Mouse (Mus musculus) hindbrain, embryonic 16.5 days (tissue): ENCODE data around the gene Sbds. TPM values are rescaled to one million over a fixed set of nuclear protein-coding genes. Genes with fewer than 3 reads are reported as not detected.

Experiments used
- ATAC-seq: fragments of 200-750 bp; cut with Nextera tagmentation; 2 replicates; pipeline ENCODE4 v1.8.0; 2017; ENCODE audit warnings: moderate TSS enrichment, moderate library complexity
- H3K27ac ChIP-seq: fragments of 300-500 bp; sonication (generic); 2 replicates; pipeline ENCODE4 v1.5.1; 2014; ENCODE audit warnings: low read depth, mild to moderate bottlenecking, control low read depth, low read length, moderate library complexity
- H3K27me3 ChIP-seq: fragments of 300-500 bp; sonication (generic); replicated peaks from 2 replicates; pipeline ENCODE4 v1.6.1; 2014; ENCODE audit warnings: low read length; ENCODE audit not compliant: control insufficient read depth, insufficient read depth
- H3K36me3 ChIP-seq: fragments of 300-500 bp; sonication (generic); 2 replicates; pipeline ENCODE4 v1.6.1; 2014; ENCODE audit warnings: mild to moderate bottlenecking, low read length, moderate library complexity, mixed read lengths; ENCODE audit not compliant: control insufficient read depth, insufficient read depth
- H3K4me1 ChIP-seq: fragments of 300-500 bp; sonication (generic); 2 replicates; pipeline ENCODE4 v1.6.1; 2014; ENCODE audit warnings: low read depth, low read length; ENCODE audit not compliant: control insufficient read depth, insufficient read depth
- H3K4me2 ChIP-seq: fragments of 300-500 bp; sonication (generic); 2 replicates; pipeline ENCODE4 v1.6.1; 2014; ENCODE audit warnings: mild to moderate bottlenecking, low read length, control low read depth, moderate library complexity
- H3K4me3 ChIP-seq: fragments of 300-500 bp; sonication (generic); 2 replicates; pipeline ENCODE4 v1.5.1; 2014; ENCODE audit warnings: mild to moderate bottlenecking, low read length, control low read depth, moderate library complexity
- H3K9ac ChIP-seq: fragments of 300-500 bp; sonication (generic); 2 replicates; pipeline ENCODE4 v1.6.1; 2014; ENCODE audit warnings: low read depth, mild to moderate bottlenecking, control low read depth, low read length, moderate library complexity
- H3K9me3 ChIP-seq: fragments of 300-500 bp; sonication (generic); 2 replicates; pipeline ENCODE4 v1.6.1; 2014; ENCODE audit warnings: mild to moderate bottlenecking, low read length, moderate library complexity; ENCODE audit not compliant: control insufficient read depth
- WGBS: fragments of 180-500 bp; shearing (Covaris S2); extraction: QIAGEN DNeasy Blood & Tissue Kit; methylation state at CpG from one replicate; pipeline ENCODE4 v1.1.7; 2014; 5-methylcytosine and 5-hydroxymethylcytosine counted together
- polyA plus RNA-seq: library from polyadenylated mRNA; unstranded; fragments of >200 nt; fragmentation: Nextera tagmentation; extraction: Ambion mirVana; gene quantifications from 2 replicates; pipeline ENCODE4 v1.2.1, GENCODE M21; 2015

Sbds gene
- polyA plus RNA-seq, 1 experiment from 2014 or later: 64.4 TPM

- Histone ChIP-seq H3K36me3 (peaks cover 60% of the 10 kb centered on the region), H3K9ac (no peak overlapping the region), H3K4me1 (no peaks in the 10 kb centered on the region), H3K27me3 (no peaks in the 10 kb centered on the region), H3K4me3 (no peak overlapping the region), H3K4me2 (no peak overlapping the region), H3K27ac (no peak overlapping the region), H3K9me3 (no peaks in the 10 kb centered on the region)
- 97% methylated on average over 12 of the region's 12 CpGs for WGBS
- ATAC-seq: no peak
Measured at GRCm38 (mm10) chr5:130241426-130241825, 13.9 kb downstream of the Sbds start.

GRCm38 (mm10) chr5:130239856-130240255 lies 15.5 kb downstream of the Sbds start:
- no peaks in the 10 kb centered on the region for H3K9me3 ChIP-seq
- H3K27me3 ChIP-seq: no peaks in the 10 kb centered on the region
- H3K4me1 ChIP-seq: no peaks in the 10 kb centered on the region
- ATAC-seq: no peak
- H3K4me2 ChIP-seq: no peak overlapping the region
- WGBS: 95% methylated on average over 2 of the region's 2 CpGs
- peaks cover 66% of the 10 kb centered on the region for H3K36me3 ChIP-seq
- no peak overlapping the region for H3K27ac ChIP-seq
- H3K4me3 ChIP-seq: no peak overlapping the region
- H3K9ac ChIP-seq: no peak overlapping the region

- peaks cover 68% of the 10 kb centered on the region for H3K36me3 ChIP-seq
- no peak for ATAC-seq
- H3K4me3 ChIP-seq: no peak overlapping the region
- H3K9me3 ChIP-seq: no peaks in the 10 kb centered on the region
- H3K9ac ChIP-seq: no peak overlapping the region
- 88% methylated on average over 7 of the region's 7 CpGs for WGBS
- no peaks in the 10 kb centered on the region for H3K27me3 ChIP-seq
- no peak overlapping the region for H3K27ac ChIP-seq
- H3K4me1 ChIP-seq: no peaks in the 10 kb centered on the region
- H3K4me2 ChIP-seq: no peak overlapping the region
Measured at GRCm38 (mm10) chr5:130239236-130239635, 16.1 kb downstream of the Sbds start.

- Histone ChIP-seq H3K4me3 (no peak overlapping the region), H3K9me3 (no peaks in the 10 kb centered on the region), H3K4me1 (no peaks in the 10 kb centered on the region), H3K4me2 (no peak overlapping the region), H3K9ac (no peak overlapping the region), H3K36me3 (peaks cover 73% of the 10 kb centered on the region), H3K27ac (no peak overlapping the region), H3K27me3 (no peaks in the 10 kb centered on the region)
- ATAC-seq: no peak
- 93% methylated on average over 8 of the region's 8 CpGs for WGBS
Measured at GRCm38 (mm10) chr5:130236302-130236701, 19.0 kb downstream of the Sbds start.

GRCm38 (mm10) chr5:130228120-130228519 lies 27.2 kb downstream of the Sbds start:
- H3K9ac ChIP-seq: no peak overlapping the region
- H3K4me2 ChIP-seq: no peak overlapping the region
- peaks cover 15% of the 10 kb centered on the region for H3K36me3 ChIP-seq
- no peak overlapping the region for H3K27ac ChIP-seq
- ATAC-seq: no peak
- peaks cover 9% of the 10 kb centered on the region for H3K4me1 ChIP-seq
- H3K4me3 ChIP-seq: no peak overlapping the region
- H3K9me3 ChIP-seq: no peaks in the 10 kb centered on the region
- H3K27me3 ChIP-seq: no peaks in the 10 kb centered on the region
- 85% methylated on average over 4 of the region's 4 CpGs for WGBS

- Histone ChIP-seq H3K4me2 (no peak overlapping the region), H3K4me3 (no peak overlapping the region), H3K9ac (no peak overlapping the region), H3K27ac (no peak overlapping the region), H3K9me3 (no peaks in the 10 kb centered on the region), H3K36me3 (peaks cover 4% of the 10 kb centered on the region), H3K27me3 (no peaks in the 10 kb centered on the region), H3K4me1 (peaks cover 11% of the 10 kb centered on the region)
- ATAC-seq: no peak
- WGBS: 100% methylated on average over 3 of the region's 3 CpGs
Measured at GRCm38 (mm10) chr5:130226790-130227189, 28.5 kb downstream of the Sbds start.

- H3K27me3 ChIP-seq: no peaks in the 10 kb centered on the region
- H3K9ac ChIP-seq: peak overlapping the region; percentile 78
- peak; percentile 87 for ATAC-seq
- peaks cover 19% of the 10 kb centered on the region for H3K4me1 ChIP-seq
- H3K4me2 ChIP-seq: peak overlapping the region; percentile 82
- peak overlapping the region; percentile 86 for H3K27ac ChIP-seq
- WGBS: under 1% methylated on average over 80 of the region's 88 CpGs
- H3K9me3 ChIP-seq: no peaks in the 10 kb centered on the region
- H3K4me3 ChIP-seq: peak overlapping the region; percentile 54
- H3K36me3 ChIP-seq: no peaks in the 10 kb centered on the region
Measured at GRCm38 (mm10) chr5:130222146-130223004, 33.0 kb downstream of the Sbds start.

GRCm38 (mm10) chr5:130221760-130222145 lies 33.6 kb downstream of the Sbds start:
- Histone ChIP-seq H3K36me3 (no peaks in the 10 kb centered on the region), H3K9ac (peak overlapping the region; percentile 78), H3K27ac (peak overlapping the region; percentile 86), H3K4me1 (peaks cover 19% of the 10 kb centered on the region), H3K4me2 (peak overlapping the region; percentile 82), H3K9me3 (no peaks in the 10 kb centered on the region), H3K27me3 (no peaks in the 10 kb centered on the region), H3K4me3 (peak overlapping the region; percentile 54)
- WGBS: 0% methylated on average over 10 of the region's 10 CpGs
- ATAC-seq: peak; percentile 72

- 54% methylated on average over 2 of the region's 2 CpGs for WGBS
- peak overlapping the region; percentile 54 for H3K4me3 ChIP-seq
- ATAC-seq: 0 out of 2 replicates have a peak, but pooled peaks have one; percentile 3
- peak overlapping the region; percentile 78 for H3K9ac ChIP-seq
- peak overlapping the region; percentile 82 for H3K4me2 ChIP-seq
- H3K9me3 ChIP-seq: no peaks in the 10 kb centered on the region
- peak overlapping the region; percentile 86 for H3K27ac ChIP-seq
- H3K27me3 ChIP-seq: no peaks in the 10 kb centered on the region
- H3K36me3 ChIP-seq: no peaks in the 10 kb centered on the region
- peaks cover 19% of the 10 kb centered on the region for H3K4me1 ChIP-seq
Measured at GRCm38 (mm10) chr5:130221316-130221715, 34.0 kb downstream of the Sbds start.
